Mouse (Mus musculus): ENCODE results near the gene AC109138.7. TPM values are rescaled to one million over a fixed set of nuclear protein-coding genes. Genes with fewer than 3 reads are reported as not detected.

AC109138.7 gene
- polyA plus RNA-seq (2014; fragmentation: Illumina TruSeq; extraction: RNeasy Lipid Tissue Mini Kit (QIAGEN cat#74804); ENCODE audit: low read depth, low replicate concordance): not detected

GRCm38 (mm10) chr19:4214071-4214770 is at the start of gene AC109138.7, which contains the start of gene Clcf1:
Gene AC109138.7, plus strand, starts transcription at chr19:4214357.
Gene Clcf1, plus strand, starts transcription at chr19:4214238.

GRCm38 (mm10) chr19:4175368-4175947 is 38.7 kb upstream of the AC109138.7 start, which contains the start of gene Carns1:
Gene Carns1, minus strand, starts transcription at chr19:4175479.

GRCm38 (mm10) chr19:4190831-4191334 is 23.3 kb upstream of the AC109138.7 start, which contains the start of gene Tbc1d10c:
Gene Tbc1d10c, minus strand, starts transcription at chr19:4191284.

GRCm38 (mm10) chr19:4191528-4192250 is 22.5 kb upstream of the AC109138.7 start, which contains the start of gene Ppp1ca:
Gene Ppp1ca, plus strand, starts transcription at chr19:4192065.

GRCm38 (mm10) chr19:4201291-4201909 is 12.8 kb upstream of the AC109138.7 start, which contains the start of gene Rad9a:
Gene Rad9a, minus strand, starts transcription at chr19:4201662.

GRCm38 (mm10) chr19:4231253-4232185 is 17.4 kb downstream of the AC109138.7 start, which contains the start of gene Pold4:
Gene Pold4, plus strand, starts transcription at chr19:4231899.

GRCm38 (mm10) chr19:4268566-4269361 is 54.6 kb downstream of the AC109138.7 start, which contains the start of gene Ssh3:
Gene Ssh3, minus strand, starts transcription at chr19:4269180.

Other genes with a start within 250 kb of the AC109138.7 start
- gene Aldh3b2, start 242.0 kb upstream of the AC109138.7 start, polyA plus RNA-seq (2014; fragmentation: Illumina TruSeq; extraction: RNeasy Lipid Tissue Mini Kit (QIAGEN cat#74804); ENCODE audit: low read depth, low replicate concordance): 0.37 TPM
- gene Acy3, start 227.8 kb upstream of the AC109138.7 start, polyA plus RNA-seq (2014; fragmentation: Illumina TruSeq; extraction: RNeasy Lipid Tissue Mini Kit (QIAGEN cat#74804); ENCODE audit: low read depth, low replicate concordance): 51.1 TPM
- not detected for gene Tbx10, start 221.6 kb upstream of the AC109138.7 start, polyA plus RNA-seq (2014; fragmentation: Illumina TruSeq; extraction: RNeasy Lipid Tissue Mini Kit (QIAGEN cat#74804); ENCODE audit: low read depth, low replicate concordance)
- 167 TPM for gene Nudt8, start 213.8 kb upstream of the AC109138.7 start, polyA plus RNA-seq (2014; fragmentation: Illumina TruSeq; extraction: RNeasy Lipid Tissue Mini Kit (QIAGEN cat#74804); ENCODE audit: low read depth, low replicate concordance)
- gene Gm49405, start 213.7 kb upstream of the AC109138.7 start, polyA plus RNA-seq (2014; fragmentation: Illumina TruSeq; extraction: RNeasy Lipid Tissue Mini Kit (QIAGEN cat#74804); ENCODE audit: low read depth, low replicate concordance): 9.5 TPM
- 265 TPM for gene Doc2g, start 211.0 kb upstream of the AC109138.7 start, polyA plus RNA-seq (2014; fragmentation: Illumina TruSeq; extraction: RNeasy Lipid Tissue Mini Kit (QIAGEN cat#74804); ENCODE audit: low read depth, low replicate concordance)
- gene Ndufv1, start 201.6 kb upstream of the AC109138.7 start, polyA plus RNA-seq (2014; fragmentation: Illumina TruSeq; extraction: RNeasy Lipid Tissue Mini Kit (QIAGEN cat#74804); ENCODE audit: low read depth, low replicate concordance): 979 TPM
- gene Gstp1, start 176.4 kb upstream of the AC109138.7 start, polyA plus RNA-seq (2014; fragmentation: Illumina TruSeq; extraction: RNeasy Lipid Tissue Mini Kit (QIAGEN cat#74804); ENCODE audit: low read depth, low replicate concordance): 343 TPM
- gene Gstp2, start 168.3 kb upstream of the AC109138.7 start, polyA plus RNA-seq (2014; fragmentation: Illumina TruSeq; extraction: RNeasy Lipid Tissue Mini Kit (QIAGEN cat#74804); ENCODE audit: low read depth, low replicate concordance): 33.1 TPM
- gene Gstp3, start 154.8 kb upstream of the AC109138.7 start, polyA plus RNA-seq (2014; fragmentation: Illumina TruSeq; extraction: RNeasy Lipid Tissue Mini Kit (QIAGEN cat#74804); ENCODE audit: low read depth, low replicate concordance): not detected
- gene Cabp2, start 132.8 kb upstream of the AC109138.7 start, polyA plus RNA-seq (2014; fragmentation: Illumina TruSeq; extraction: RNeasy Lipid Tissue Mini Kit (QIAGEN cat#74804); ENCODE audit: low read depth, low replicate concordance): not detected
- 40.5 TPM for gene Cdk2ap2, start 117.2 kb upstream of the AC109138.7 start, polyA plus RNA-seq (2014; fragmentation: Illumina TruSeq; extraction: RNeasy Lipid Tissue Mini Kit (QIAGEN cat#74804); ENCODE audit: low read depth, low replicate concordance)
- 21.9 TPM for gene Pitpnm1, start 114.4 kb upstream of the AC109138.7 start, polyA plus RNA-seq (2014; fragmentation: Illumina TruSeq; extraction: RNeasy Lipid Tissue Mini Kit (QIAGEN cat#74804); ENCODE audit: low read depth, low replicate concordance)
- 71.4 TPM for gene Aip, start 88.5 kb upstream of the AC109138.7 start, polyA plus RNA-seq (2014; fragmentation: Illumina TruSeq; extraction: RNeasy Lipid Tissue Mini Kit (QIAGEN cat#74804); ENCODE audit: low read depth, low replicate concordance)
- gene Gpr152, start 74.6 kb upstream of the AC109138.7 start, polyA plus RNA-seq (2014; fragmentation: Illumina TruSeq; extraction: RNeasy Lipid Tissue Mini Kit (QIAGEN cat#74804); ENCODE audit: low read depth, low replicate concordance): not detected
- not detected for gene Cabp4, start 70.3 kb upstream of the AC109138.7 start, polyA plus RNA-seq (2014; fragmentation: Illumina TruSeq; extraction: RNeasy Lipid Tissue Mini Kit (QIAGEN cat#74804); ENCODE audit: low read depth, low replicate concordance)
- gene Coro1b, start 65.7 kb upstream of the AC109138.7 start, polyA plus RNA-seq (2014; fragmentation: Illumina TruSeq; extraction: RNeasy Lipid Tissue Mini Kit (QIAGEN cat#74804); ENCODE audit: low read depth, low replicate concordance): 54.9 TPM
- 1.1 TPM for gene Ptprcap, start 60.8 kb upstream of the AC109138.7 start, polyA plus RNA-seq (2014; fragmentation: Illumina TruSeq; extraction: RNeasy Lipid Tissue Mini Kit (QIAGEN cat#74804); ENCODE audit: low read depth, low replicate concordance)
- 26.9 TPM for gene Rps6kb2, start 51.0 kb upstream of the AC109138.7 start, polyA plus RNA-seq (2014; fragmentation: Illumina TruSeq; extraction: RNeasy Lipid Tissue Mini Kit (QIAGEN cat#74804); ENCODE audit: low read depth, low replicate concordance)
- 49.6 TPM for gene Carns1, start 38.9 kb upstream of the AC109138.7 start, polyA plus RNA-seq (2014; fragmentation: Illumina TruSeq; extraction: RNeasy Lipid Tissue Mini Kit (QIAGEN cat#74804); ENCODE audit: low read depth, low replicate concordance)
- gene Tbc1d10c, start 23.1 kb upstream of the AC109138.7 start, polyA plus RNA-seq (2014; fragmentation: Illumina TruSeq; extraction: RNeasy Lipid Tissue Mini Kit (QIAGEN cat#74804); ENCODE audit: low read depth, low replicate concordance): 22.6 TPM
- gene Ppp1ca, start 22.3 kb upstream of the AC109138.7 start, polyA plus RNA-seq (2014; fragmentation: Illumina TruSeq; extraction: RNeasy Lipid Tissue Mini Kit (QIAGEN cat#74804); ENCODE audit: low read depth, low replicate concordance): 318 TPM
- gene Rad9a, start 12.7 kb upstream of the AC109138.7 start, polyA plus RNA-seq (2014; fragmentation: Illumina TruSeq; extraction: RNeasy Lipid Tissue Mini Kit (QIAGEN cat#74804); ENCODE audit: low read depth, low replicate concordance): 6.4 TPM
- 3.0 TPM for gene Clcf1, start 119 bp upstream of the AC109138.7 start, polyA plus RNA-seq (2014; fragmentation: Illumina TruSeq; extraction: RNeasy Lipid Tissue Mini Kit (QIAGEN cat#74804); ENCODE audit: low read depth, low replicate concordance)
- 21.7 TPM for gene Pold4, start 17.5 kb downstream of the AC109138.7 start, polyA plus RNA-seq (2014; fragmentation: Illumina TruSeq; extraction: RNeasy Lipid Tissue Mini Kit (QIAGEN cat#74804); ENCODE audit: low read depth, low replicate concordance)
- gene Ssh3, start 54.8 kb downstream of the AC109138.7 start, polyA plus RNA-seq (2014; fragmentation: Illumina TruSeq; extraction: RNeasy Lipid Tissue Mini Kit (QIAGEN cat#74804); ENCODE audit: low read depth, low replicate concordance): 11.7 TPM
- gene Ankrd13d, start 68.8 kb downstream of the AC109138.7 start, polyA plus RNA-seq (2014; fragmentation: Illumina TruSeq; extraction: RNeasy Lipid Tissue Mini Kit (QIAGEN cat#74804); ENCODE audit: low read depth, low replicate concordance): 0.97 TPM
- gene Grk2, start 91.9 kb downstream of the AC109138.7 start, polyA plus RNA-seq (2014; fragmentation: Illumina TruSeq; extraction: RNeasy Lipid Tissue Mini Kit (QIAGEN cat#74804); ENCODE audit: low read depth, low replicate concordance): 50.7 TPM
- 33.8 TPM for gene Kdm2a, start 183.9 kb downstream of the AC109138.7 start, polyA plus RNA-seq (2014; fragmentation: Illumina TruSeq; extraction: RNeasy Lipid Tissue Mini Kit (QIAGEN cat#74804); ENCODE audit: low read depth, low replicate concordance)
- 5.0 TPM for gene Rhod, start 225.1 kb downstream of the AC109138.7 start, polyA plus RNA-seq (2014; fragmentation: Illumina TruSeq; extraction: RNeasy Lipid Tissue Mini Kit (QIAGEN cat#74804); ENCODE audit: low read depth, low replicate concordance)